In genomic region chr14:59549106-59549505, GRCm38 (mm10) we compare ENCODE assay signal across 12 mouse cellular contexts. TPM values are rescaled to one million over a fixed set of nuclear protein-coding genes. Genes with fewer than 3 reads are reported as not detected.
DNase-seq lines count a peak whose midpoint lies in the region; ATAC-seq and TF ChIP-seq lines count a peak whose summit lies in the region.
"Had no signal": no experiment of that assay in that cellular context is flagged by ENCODE, and none has a peak within 500 bp of the region (broad histone marks: within the 10 kb centered on the region; RNA-seq: fewer than 3 reads in every experiment).

No protein-coding gene starts in this region.

- H3K9me3 ChIP-seq in heart, embryonic 10.5 days = no peaks in the 10 kb centered on the region
- no peaks in the 10 kb centered on the region for H3K9me3 ChIP-seq in neural tube, embryonic 15.5 days (replicated peaks)
- H3K9me3 ChIP-seq: embryonic facial prominence, embryonic 13.5 days; midbrain, embryonic 12.5 days; stomach, embryonic 15.5 days had no signal

- H3K9ac ChIP-seq in neural tube, embryonic 15.5 days (replicated peaks) = no peak overlapping the region
- H3K9ac ChIP-seq: embryonic facial prominence, embryonic 13.5 days; midbrain, embryonic 12.5 days; stomach, embryonic 15.5 days had no signal

- peaks cover 18% of the 10 kb centered on the region for H3K4me1 ChIP-seq in heart, embryonic 10.5 days
- H3K4me1 ChIP-seq in neural tube, embryonic 15.5 days = no peaks in the 10 kb centered on the region
- H3K4me1 ChIP-seq: midbrain, embryonic 12.5 days had no signal

- H3K27ac ChIP-seq in heart, embryonic 10.5 days = no peak overlapping the region
- no peak overlapping the region for H3K27ac ChIP-seq in neural tube, embryonic 15.5 days (replicated peaks)
- H3K27ac ChIP-seq: embryonic facial prominence, embryonic 13.5 days; midbrain, embryonic 12.5 days; stomach, embryonic 15.5 days had no signal

- intact Hi-C loops in left cerebral cortex, postnatal 10 days (cut with DNase I) = no loop called here

- peak; percentile 39 to 43 for DNase-seq in left cerebral cortex, adult 18-20 months (ENCODE audit: low spot score in 2 of 2)
- DNase-seq in left cerebral cortex, postnatal 10 days (ENCODE audit: extremely low spot score in 1 of 2, low spot score in 2 of 2) = no peak
- DNase-seq in brain, embryonic 14.5 days (ENCODE audit: low read depth) = peak; percentile 10
- DNase-seq in heart, embryonic 10.5 days (ENCODE audit: low spot score) = peak; percentile 68
- DNase-seq in lung, postnatal 36 days = peak; percentile 46
- no peak for DNase-seq in retina, embryonic 14.5 days (ENCODE audit: low spot score)
- DNase-seq in yolk sac, embryonic 10.5 days (ENCODE audit: low spot score) = no peak

- no peak overlapping the region for H3K4me3 ChIP-seq in heart, embryonic 10.5 days
- no peak overlapping the region for H3K4me3 ChIP-seq in neural tube, embryonic 15.5 days (replicated peaks)
- H3K4me3 ChIP-seq: embryonic facial prominence, embryonic 13.5 days; midbrain, embryonic 12.5 days; stomach, embryonic 15.5 days had no signal

- no peak overlapping the region for H3K4me2 ChIP-seq in neural tube, embryonic 15.5 days
- H3K4me2 ChIP-seq: embryonic facial prominence, embryonic 13.5 days; midbrain, embryonic 12.5 days; stomach, embryonic 15.5 days had no signal

- no peaks in the 10 kb centered on the region for H3K27me3 ChIP-seq in heart, embryonic 10.5 days (ENCODE audit: insufficient read depth, poor library complexity, severe bottlenecking)
- H3K27me3 ChIP-seq in neural tube, embryonic 15.5 days (replicated peaks) = no peaks in the 10 kb centered on the region
- H3K27me3 ChIP-seq: embryonic facial prominence, embryonic 13.5 days; midbrain, embryonic 12.5 days; Patski; stomach, embryonic 15.5 days had no signal

- TF ChIP-seq POLR2A in brain, embryonic 14.5 days (IDR thresholded peaks at IDR 0.05; ENCODE audit: borderline replicate concordance, extremely low read depth, insufficient read depth, insufficient read length, poor library complexity, severe bottlenecking) = no peak

- 0 out of 2 replicates have a peak, but pooled peaks cover 3% of the 10 kb centered on the region for H3K36me3 ChIP-seq in heart, embryonic 10.5 days
- no peaks in the 10 kb centered on the region for H3K36me3 ChIP-seq in neural tube, embryonic 15.5 days
- H3K36me3 ChIP-seq: embryonic facial prominence, embryonic 13.5 days; midbrain, embryonic 12.5 days; stomach, embryonic 15.5 days had no signal

- 72% methylated on average over 6 of the region's 6 CpGs for WGBS in heart, embryonic 10.5 days
- 83% methylated on average over 6 of the region's 6 CpGs for WGBS in neural tube, embryonic 15.5 days

- TF ChIP-seq CTCF in brain, embryonic 14.5 days (IDR thresholded peaks at IDR 0.05; ENCODE audit: borderline replicate concordance, extremely low read depth, insufficient read depth, insufficient read length) = no peak

- no peak for ATAC-seq in neural tube, embryonic 15.5 days (ENCODE audit: low FRiP score)
- ATAC-seq: Patski had no signal

RNA-seq across cellular contexts. Expression of gene Cdadc1, which starts 48.7 kb away (rescaled TPM):
- 10 to 100 TPM; 66.5 to 69.9 TPM for total RNA-seq in left cerebral cortex, adult 18-20 months (2021)
- 10 to 100 TPM; 39.3 to 49.8 TPM for total RNA-seq in left cerebral cortex, postnatal 10 days (2021)
- 12.8 and 15.5 TPM in 2 replicates for polyA plus RNA-seq in brain, embryonic 14.5 days (2012; rRNA removed)
- polyA plus RNA-seq in heart, embryonic 10.5 days (2016; fragmentation: Nextera tagmentation; extraction: Ambion mirVana) = 25.7 and 28.0 TPM in 2 replicates
- polyA plus RNA-seq in neural tube, embryonic 15.5 days (2015; fragmentation: Nextera tagmentation; extraction: Ambion mirVana) = 31.1 and 37.6 TPM in 2 replicates

Comparison
In these comparisons a context has a peak if more than half of its experiments do, and no peak if none do; other contexts are left out.
1. DNase-seq: peak in left cerebral cortex, adult 18-20 months (2 of 2), brain, embryonic 14.5 days (single experiment), heart, embryonic 10.5 days (single experiment) and lung, postnatal 36 days (single experiment); none in left cerebral cortex, postnatal 10 days (0 of 2), retina, embryonic 14.5 days (single experiment) and yolk sac, embryonic 10.5 days (single experiment).